Mouse (Mus musculus): ENCODE results near the gene Gm21874. TPM values are rescaled to one million over a fixed set of nuclear protein-coding genes. Genes with fewer than 3 reads are reported as not detected.
"Not testable (repeated sequence)": the region's sequence is repeated elsewhere in the genome, so short reads cannot be mapped to it uniquely, and the experiment has no call there.

Gene Gm21874
- polyA plus RNA-seq (2015; fragmentation: Nextera tagmentation; extraction: Ambion mirVana) = not detected in 2 replicates

DNA sequence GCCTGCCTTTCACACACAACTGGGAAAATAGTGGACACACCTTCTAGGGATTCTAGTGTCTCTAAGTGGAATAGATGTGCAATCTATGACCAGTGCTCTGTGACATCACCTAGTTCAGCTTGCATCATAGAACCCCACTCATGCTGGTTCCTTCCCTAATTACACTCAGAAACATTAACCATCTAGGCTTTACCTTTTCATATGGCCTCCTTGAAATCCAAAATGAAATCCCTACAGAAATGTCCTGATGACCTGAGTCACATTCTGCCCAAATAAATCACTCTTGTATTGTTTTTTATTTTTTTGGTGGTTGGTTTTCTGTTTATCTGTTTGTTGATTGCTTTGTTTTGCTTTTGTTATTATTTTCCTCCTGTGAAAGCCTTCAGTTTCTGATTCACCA is at the start of gene Gm21874:
Gm21874 (minus strand) TSS at position 101 of the 400 bp plus-strand sequence.
- not testable (repeated sequence) for H3K27me3 ChIP-seq (replicated peaks); H3K4me1 ChIP-seq (replicated peaks); H3K9me3 ChIP-seq; H3K4me2 ChIP-seq (replicated peaks); H3K4me3 ChIP-seq (replicated peaks); H3K9ac ChIP-seq; H3K36me3 ChIP-seq; ATAC-seq; H3K27ac ChIP-seq

Other genes with a start within 250 kb of the Gm21874 start
- gene Gm21721, start 214.0 kb downstream of the Gm21874 start, polyA plus RNA-seq (2015; fragmentation: Nextera tagmentation; extraction: Ambion mirVana) = not detected in 2 replicates
- gene Gm21812, start 69.0 kb downstream of the Gm21874 start, polyA plus RNA-seq (2015; fragmentation: Nextera tagmentation; extraction: Ambion mirVana) = not detected in 2 replicates

Measured in intestine, embryonic 15.5 days (tissue).